Mouse (Mus musculus): ENCODE measurements around the gene Srsf2.
"Not testable (repeated sequence)": the region's sequence is repeated elsewhere in the genome, so short reads cannot be mapped to it uniquely, and the experiment has no call there.

Gene Srsf2

DNA sequence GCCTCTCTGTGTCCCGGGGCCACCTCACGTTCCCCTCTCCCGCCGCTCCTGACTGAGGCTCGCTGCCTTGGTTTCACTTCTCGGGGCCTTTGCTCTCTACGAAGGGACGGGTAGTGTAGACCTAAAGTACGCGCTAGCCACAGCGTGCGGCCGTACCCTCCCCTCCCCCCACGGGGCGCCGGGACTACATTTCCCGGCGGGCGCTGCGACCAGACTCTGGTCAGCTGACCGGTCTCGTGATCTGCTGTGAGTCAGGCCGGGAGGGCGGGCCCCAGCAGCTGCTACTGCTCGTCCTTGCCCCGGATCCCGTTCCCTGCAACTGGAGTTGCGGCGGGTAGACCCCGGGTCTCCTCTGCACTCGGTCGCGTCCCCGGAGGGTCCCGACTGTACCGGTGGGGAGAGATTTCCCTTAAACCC is 626 bp upstream of the Srsf2 start:
- DNase-seq (ENCODE audit: low spot score), result peak; percentile 96

DNA sequence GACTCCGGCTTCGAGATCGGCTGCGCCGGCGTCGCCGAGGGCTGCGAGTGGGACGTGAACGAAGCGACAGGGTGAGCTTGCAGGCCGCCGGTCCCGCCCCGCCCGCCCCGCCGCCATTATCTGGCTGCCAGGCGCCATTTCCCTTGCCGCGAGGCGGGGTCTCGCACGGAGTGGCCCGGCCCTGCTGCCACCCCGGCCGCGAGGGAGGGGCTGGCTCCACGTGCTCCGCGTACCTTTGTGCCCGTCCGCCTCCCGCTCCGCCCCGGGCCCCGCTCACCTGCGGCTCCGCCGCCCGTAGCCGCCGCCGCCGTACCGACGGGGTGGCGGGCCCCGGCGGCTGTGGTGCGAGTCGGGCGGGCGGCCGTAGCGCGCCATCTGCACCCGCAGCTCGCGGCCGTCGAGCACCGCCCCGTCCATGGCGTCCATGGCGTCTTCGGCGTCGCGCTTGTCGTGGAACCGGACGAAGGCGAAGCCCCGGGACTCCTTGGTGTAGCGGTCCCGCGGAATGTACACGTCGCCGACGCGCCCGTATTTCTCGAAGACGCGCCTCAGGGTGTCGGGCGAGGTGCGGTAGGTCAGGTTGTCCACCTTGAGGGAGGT is 503 bp downstream of the Srsf2 start, which contains the start of gene Mfsd11:
TSS of gene Mfsd11 (plus strand) at position 150 of the 600 bp plus-strand sequence.
- peak; percentile 77 for DNase-seq (ENCODE audit: low spot score)

GRCm38 (mm10) chr11:116851576-116852290 is 1.2 kb downstream of the Srsf2 start:
- DNase-seq (ENCODE audit: low spot score), result peak; percentile 44

- DNase-seq (ENCODE audit: low spot score), result no peak
Measured at GRCm38 (mm10) chr11:116850833-116851477, 1.9 kb downstream of the Srsf2 start.

- no peak for DNase-seq (ENCODE audit: low spot score)
Measured at GRCm38 (mm10) chr11:116850085-116850484, 2.8 kb downstream of the Srsf2 start.

- DNase-seq (ENCODE audit: low spot score), result no peak
Measured at GRCm38 (mm10) chr11:116849587-116849986, 3.3 kb downstream of the Srsf2 start.

DNA sequence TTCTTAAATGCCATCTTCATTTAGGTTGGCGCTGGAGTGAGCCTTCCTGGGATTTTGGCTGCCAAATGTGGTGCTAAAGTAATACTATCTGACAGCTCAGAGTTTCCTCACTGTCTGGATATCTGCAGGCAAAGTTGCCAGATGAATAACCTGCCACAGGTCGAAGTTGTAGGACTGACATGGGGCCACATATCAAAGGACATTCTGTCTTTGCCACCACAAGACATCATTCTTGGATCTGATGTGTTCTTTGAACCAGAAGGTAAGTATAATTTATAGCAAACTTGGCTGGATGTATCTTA is 4.1 kb downstream of the Srsf2 start:
- not testable (repeated sequence) for DNase-seq (ENCODE audit: low spot score)

- DNase-seq (ENCODE audit: low spot score), result no peak
Measured at GRCm38 (mm10) chr11:116848086-116848876, 4.6 kb downstream of the Srsf2 start.

DNA sequence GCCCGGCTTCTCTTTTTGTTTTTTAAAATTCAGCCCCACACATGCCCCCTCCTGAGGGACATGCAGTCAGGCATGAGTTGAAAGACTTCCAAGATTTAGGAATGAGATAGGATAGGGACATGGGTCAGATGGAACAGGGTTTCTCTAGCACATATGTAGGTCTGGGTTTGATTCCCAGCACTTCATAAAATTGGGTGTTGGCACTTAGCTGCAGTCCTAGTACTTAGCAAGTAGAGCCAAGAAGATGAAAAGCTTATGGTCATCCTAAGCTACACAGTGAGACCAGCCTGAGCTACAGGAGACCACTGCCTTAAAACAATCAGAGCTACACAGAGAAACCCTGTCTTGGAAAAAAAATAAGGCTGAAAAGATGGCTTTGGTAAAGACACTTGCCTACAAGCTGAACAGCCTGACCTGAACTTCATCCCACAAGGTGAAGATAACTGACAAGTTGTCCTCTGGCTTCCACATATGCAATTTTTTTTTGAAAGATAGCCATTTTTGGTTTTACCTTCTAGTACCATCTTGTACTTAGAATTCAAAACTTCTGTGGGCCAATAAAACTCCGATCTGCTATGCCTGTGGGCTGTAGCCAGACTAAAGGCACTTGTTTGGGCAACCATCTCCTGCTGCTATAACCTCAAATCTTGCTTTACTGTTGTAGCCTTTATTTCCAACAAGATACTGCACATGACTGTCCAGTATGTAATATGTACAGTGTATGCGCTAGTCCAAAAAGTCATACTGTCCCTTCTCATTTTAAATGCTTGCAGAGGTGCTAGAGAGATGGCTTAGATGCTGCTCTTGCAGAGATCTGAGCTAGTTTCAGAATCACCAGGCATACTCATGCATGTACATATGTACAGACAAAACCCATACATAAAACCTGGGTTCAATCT is 5.5 kb downstream of the Srsf2 start:
- DNase-seq (ENCODE audit: low spot score), result no peak

- DNase-seq (ENCODE audit: low spot score), result no peak
Measured at GRCm38 (mm10) chr11:116846593-116847181, 6.2 kb downstream of the Srsf2 start.

DNA sequence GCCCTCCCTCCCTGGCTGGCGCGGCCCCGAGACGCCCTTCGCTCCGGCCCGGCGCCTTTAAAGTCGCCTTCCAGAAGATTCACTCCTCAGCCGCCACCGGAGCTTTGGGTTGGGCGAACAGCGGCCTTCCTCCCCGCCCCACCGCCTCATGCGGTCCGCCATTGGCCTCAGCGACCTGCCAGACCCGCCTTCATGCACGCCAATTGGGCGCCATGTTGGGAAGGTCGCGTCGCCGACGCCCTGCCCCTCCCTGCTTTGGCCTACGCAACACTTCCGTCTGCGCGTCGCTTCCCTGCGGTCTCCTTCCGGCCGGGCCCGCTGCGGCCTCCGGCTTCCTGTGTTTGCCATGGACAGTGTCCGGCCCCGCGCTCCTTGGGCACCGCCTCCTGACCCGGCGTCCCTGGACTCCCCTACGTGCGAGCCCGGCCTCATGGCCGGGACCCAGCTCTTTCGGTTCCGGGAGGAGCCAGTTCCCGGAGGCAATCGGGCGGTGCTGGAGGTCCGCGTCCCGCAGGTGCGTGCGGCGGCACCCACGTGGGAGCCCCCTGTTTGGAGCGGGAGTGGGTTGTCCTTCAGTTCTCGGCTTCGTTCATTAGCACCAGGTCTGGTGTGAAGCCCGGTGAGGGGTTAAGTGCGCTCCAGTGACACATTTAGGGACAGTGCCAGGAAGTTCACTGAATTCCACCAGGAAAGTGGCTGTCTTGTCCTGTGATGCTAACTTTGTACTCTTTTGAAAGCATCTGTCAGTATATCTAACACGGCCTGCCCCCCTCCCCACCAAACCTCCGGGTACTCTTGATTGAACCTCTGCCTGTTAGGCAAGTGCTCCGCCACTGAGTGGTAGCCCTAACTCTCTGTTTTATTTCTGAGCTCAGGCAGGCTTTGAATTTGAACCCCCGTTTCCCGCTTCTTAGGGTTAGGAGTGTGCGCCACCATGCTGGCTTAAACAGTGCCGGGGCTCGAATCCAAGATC is 9.3 kb downstream of the Srsf2 start, which contains the start of the genes Mettl23 and Jmjd6:
TSS of gene Mettl23 (plus strand) at position 18 of the 973 bp plus-strand sequence.
TSS of gene Jmjd6 (minus strand) at position 189 of the 973 bp plus-strand sequence.
- DNase-seq (ENCODE audit: low spot score), result peak; percentile 99

- DNase-seq (ENCODE audit: low spot score), result peak; percentile 72
Measured at GRCm38 (mm10) chr11:116842531-116843260, 10.2 kb downstream of the Srsf2 start.

- no peak for DNase-seq (ENCODE audit: low spot score)
Measured at GRCm38 (mm10) chr11:116840748-116841147, 12.1 kb downstream of the Srsf2 start.

- DNase-seq (ENCODE audit: low spot score), result no peak
Measured at GRCm38 (mm10) chr11:116839601-116840000, 13.3 kb downstream of the Srsf2 start.

DNA sequence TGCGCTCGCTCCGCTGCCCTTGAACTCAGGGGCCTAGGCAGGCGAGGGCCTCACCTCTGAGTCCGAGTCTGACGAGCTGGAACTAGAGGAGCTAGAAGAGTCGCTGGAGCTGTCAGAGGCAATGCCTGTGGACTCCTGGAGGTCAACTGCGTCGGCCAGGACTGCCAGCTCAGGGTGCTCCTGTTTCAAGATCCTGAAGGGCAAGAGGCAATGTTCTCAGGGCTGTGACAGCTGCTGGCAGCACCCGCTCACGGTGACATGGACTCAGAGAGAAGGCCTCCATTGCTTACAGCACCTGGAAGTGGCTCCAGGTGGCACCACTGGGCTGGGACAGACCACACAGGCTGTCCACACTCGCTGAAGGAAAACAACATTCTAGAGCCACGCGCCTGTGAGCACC is 14.0 kb downstream of the Srsf2 start:
- DNase-seq (ENCODE audit: low spot score), result no peak

DNA sequence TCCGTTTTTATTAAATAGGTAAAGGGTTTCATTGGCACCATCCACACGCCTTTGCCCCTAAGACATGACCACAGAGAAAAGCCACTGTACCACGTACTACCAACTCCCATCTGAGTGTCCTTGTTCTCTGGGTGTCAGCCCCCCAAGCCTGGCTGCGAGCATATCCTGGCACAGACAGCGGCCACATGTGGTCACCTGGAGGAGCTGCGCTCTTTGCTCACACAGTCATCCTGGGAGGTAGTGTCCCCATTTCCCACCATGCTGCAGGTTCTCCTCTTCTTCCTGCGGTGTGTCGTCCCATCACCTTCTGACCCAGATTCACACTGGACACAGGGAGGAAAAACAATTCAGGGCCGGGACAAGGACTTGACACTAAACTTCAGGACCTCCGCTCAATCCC is 15.5 kb downstream of the Srsf2 start:
- DNase-seq (ENCODE audit: low spot score), result no peak

DNA sequence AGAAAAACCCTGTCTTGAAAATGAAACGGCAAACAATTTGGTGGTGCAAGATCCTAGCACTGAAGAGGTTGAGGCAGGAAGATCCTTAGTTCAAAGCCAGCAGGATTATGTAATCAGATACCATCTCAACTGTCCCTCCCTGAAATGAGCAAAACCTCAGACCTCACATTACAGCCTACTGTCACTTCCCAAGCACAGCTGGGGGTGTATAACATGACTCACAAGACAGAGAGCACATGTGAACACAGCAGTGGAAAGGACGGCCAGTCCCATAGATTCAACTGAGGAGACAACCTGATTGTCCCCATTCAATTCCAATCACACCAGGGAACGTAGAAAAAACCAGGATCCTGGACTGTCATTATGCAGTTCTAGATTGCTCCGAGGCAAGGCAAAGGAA is 16.6 kb downstream of the Srsf2 start:
- DNase-seq (ENCODE audit: low spot score), result no peak

DNA sequence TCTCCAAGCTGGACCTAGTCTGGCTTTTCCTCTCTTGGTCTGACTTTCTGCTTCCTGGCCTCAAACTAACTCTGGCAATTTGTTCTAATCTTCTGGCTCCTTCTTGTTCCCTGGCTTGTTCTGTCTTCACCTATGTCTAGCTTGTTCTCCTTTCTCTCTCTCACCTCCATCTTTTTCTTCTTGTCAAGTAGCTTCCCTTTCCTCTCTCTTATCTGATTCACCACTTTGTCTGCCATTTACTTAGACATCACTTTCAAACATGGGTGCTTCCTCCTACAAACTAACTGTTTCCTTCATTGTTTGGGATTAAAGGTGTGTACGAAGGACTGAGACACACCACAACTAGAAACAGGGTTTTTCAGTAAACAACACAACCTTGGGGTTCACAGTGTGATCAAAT is 17.9 kb downstream of the Srsf2 start:
- no peak for DNase-seq (ENCODE audit: low spot score)

GRCm38 (mm10) chr11:116832172-116832685 is 20.7 kb downstream of the Srsf2 start:
- peak; percentile 39 for DNase-seq (ENCODE audit: low spot score)
